Mouse (Mus musculus) heart, adult 2 months (tissue): ENCODE data around the gene Jun. TPM values are rescaled to one million over a fixed set of nuclear protein-coding genes. Genes with fewer than 3 reads are reported as not detected.

Source experiments
- DNase-seq, 2 experiments: peaks; one replicate each; pipeline ENCODE4 v3.0.0; 2021
- H3K27ac ChIP-seq: fragments of 200-600 bp; 2 replicates; pipeline ENCODE4 v1.8.1; 2022
- H3K27me3 ChIP-seq: fragments of 200-500 bp; 2 replicates; pipeline ENCODE4 v1.6.1; 2012; ENCODE audit warnings: mild to moderate bottlenecking, low read length, inconsistent platforms, mixed read lengths; ENCODE audit not compliant: control insufficient read depth, insufficient read depth
- H3K36me3 ChIP-seq: fragments of 200-500 bp; 2 replicates; pipeline ENCODE4 v1.6.1; 2012; ENCODE audit warnings: low read length, inconsistent platforms; ENCODE audit not compliant: control insufficient read depth, insufficient read depth
- H3K4me1 ChIP-seq: fragments of 200-500 bp; 2 replicates; pipeline ENCODE4 v1.6.1; 2011; ENCODE audit warnings: low read length; ENCODE audit not compliant: control insufficient read depth, insufficient read depth
- H3K4me3 ChIP-seq: fragments of 200-600 bp; 2 replicates; pipeline ENCODE4 v1.8.1; 2022
- H3K79me2 ChIP-seq: fragments of 200-500 bp; replicated peaks from 2 replicates; pipeline ENCODE4 v1.6.1; 2012; ENCODE audit warnings: mild to moderate bottlenecking, inconsistent platforms, low read length, moderate library complexity, mixed read lengths; ENCODE audit not compliant: control insufficient read depth, insufficient read depth
- H3K9ac ChIP-seq: fragments of 200-500 bp; 2 replicates; pipeline ENCODE4 v1.6.1; 2012; ENCODE audit warnings: low read depth, mild to moderate bottlenecking, control low read depth, inconsistent platforms, low read length, mixed read lengths
- CTCF ChIP-seq: fragments of 200-600 bp; IDR thresholded peaks from 2 replicates; pipeline ENCODE4 v1.8.1; 2022; ENCODE audit warnings: antibody characterized with exemption, mild to moderate bottlenecking, moderate library complexity
- EP300 ChIP-seq: fragments of 200-500 bp; IDR thresholded peaks from 2 replicates; pipeline ENCODE4 v1.6.1; 2011; ENCODE audit warnings: low read depth, low read length, control low read depth; ENCODE audit not compliant: insufficient read depth
- POLR2A ChIP-seq: fragments of 200-500 bp; IDR thresholded peaks from 2 replicates; pipeline ENCODE4 v1.6.1; 2011; ENCODE audit warnings: mild to moderate bottlenecking, low read depth, low read length, control low read depth; ENCODE audit not compliant: insufficient read depth
- WGBS: fragments of 180-500 bp; shearing (Covaris S2); methylation state at CpG from one replicate; pipeline ENCODE4 v1.1.7; 2018; 5-methylcytosine and 5-hydroxymethylcytosine counted together
- intact Hi-C: fragments of 180-260 bp; cut with DNase I; formaldehyde crosslinking; loops from one replicate; pipeline ENCODE4 v1.15.1; 2025
- polyA plus RNA-seq: library from polyadenylated mRNA; depleted of rRNA; stranded (reverse); fragments of >200 nt; gene quantifications from 2 replicates; pipeline ENCODE4 v1.2.3, GENCODE M21; 2012
- total RNA-seq, 2 experiments: library from RNA; stranded (reverse); gene quantifications; 2 replicates each; pipeline ENCODE4 v1.2.3; 2021

Gene Jun
- total and polyA plus RNA-seq, 3 experiments = 28.0 to 54.1 (median 42.4) TPM

GRCm38 (mm10) chr4:95021649-95022637 lies 30.1 kb downstream of the Jun start:
- 79% methylated on average over 12 of the region's 12 CpGs for WGBS
- Histone ChIP-seq H3K9ac (no peak overlapping the region), H3K4me3 (no peak overlapping the region), H3K27ac (no peak overlapping the region), H3K36me3 (no peaks in the 10 kb centered on the region), H3K4me1 (no peaks in the 10 kb centered on the region), H3K79me2 (no peaks in the 10 kb centered on the region), H3K27me3 (no peaks in the 10 kb centered on the region)
- TF ChIP-seq EP300 (no peak), CTCF (no peak), POLR2A (no peak)
- DNase-seq = no peak
- intact Hi-C loops = no loop called here

GRCm38 (mm10) chr4:95020201-95020600 lies 31.8 kb downstream of the Jun start:
- intact Hi-C loops = no loop called here
- Histone ChIP-seq H3K79me2 (no peaks in the 10 kb centered on the region), H3K27ac (no peak overlapping the region), H3K27me3 (no peaks in the 10 kb centered on the region), H3K36me3 (no peaks in the 10 kb centered on the region), H3K4me1 (no peaks in the 10 kb centered on the region), H3K9ac (no peak overlapping the region), H3K4me3 (no peak overlapping the region)
- no peak for DNase-seq
- 91% methylated on average over 2 of the region's 2 CpGs for WGBS
- TF ChIP-seq EP300 (no peak), POLR2A (no peak), CTCF (no peak)

- 61% methylated on average over 7 of the region's 7 CpGs for WGBS
- no peak for DNase-seq
- Histone ChIP-seq H3K4me1 (no peaks in the 10 kb centered on the region), H3K27me3 (no peaks in the 10 kb centered on the region), H3K9ac (no peak overlapping the region), H3K27ac (no peak overlapping the region), H3K36me3 (no peaks in the 10 kb centered on the region), H3K79me2 (no peaks in the 10 kb centered on the region), H3K4me3 (no peak overlapping the region)
- intact Hi-C loops = no loop called here
- TF ChIP-seq EP300 (no peak), POLR2A (no peak), CTCF (no peak)
Measured at GRCm38 (mm10) chr4:95018221-95018620, 33.8 kb downstream of the Jun start.

GRCm38 (mm10) chr4:95012706-95013105 lies 39.3 kb downstream of the Jun start:
- 78% methylated on average over 1 of the region's 1 CpGs for WGBS
- DNase-seq = no peak
- intact Hi-C loops = no loop called here

GRCm38 (mm10) chr4:95012256-95012655 lies 39.8 kb downstream of the Jun start:
- no peaks in the 10 kb centered on the region for H3K4me1 ChIP-seq
- H3K27me3 ChIP-seq = no peaks in the 10 kb centered on the region
- no peak overlapping the region for H3K4me3 ChIP-seq
- no peaks in the 10 kb centered on the region for H3K36me3 ChIP-seq
- DNase-seq = no peak
- H3K27ac ChIP-seq = no peak overlapping the region
- no peaks in the 10 kb centered on the region for H3K79me2 ChIP-seq
- no peak overlapping the region for H3K9ac ChIP-seq
- intact Hi-C loops = no loop called here
- no peak for TF ChIP-seq EP300
- TF ChIP-seq CTCF = no peak
- TF ChIP-seq POLR2A = no peak

More at GRCm38 (mm10) chr4:95012706-95013105, 39.3 kb downstream of the Jun start:
- TF ChIP-seq POLR2A (no peak), EP300 (no peak), CTCF (no peak)
- no peak overlapping the region for H3K27ac ChIP-seq
- no peak overlapping the region for H3K9ac ChIP-seq
- H3K4me3 ChIP-seq = no peak overlapping the region
- H3K27me3 ChIP-seq = no peaks in the 10 kb centered on the region
- H3K79me2 ChIP-seq = no peaks in the 10 kb centered on the region
- H3K4me1 ChIP-seq = no peaks in the 10 kb centered on the region
- H3K36me3 ChIP-seq = no peaks in the 10 kb centered on the region
